Mouse (Mus musculus) heart, embryonic 15.5 days (tissue): ENCODE data around the gene Mybpc3. TPM values are rescaled to one million over a fixed set of nuclear protein-coding genes. Genes with fewer than 3 reads are reported as not detected.
A peak's percentile ranks its signal among the peaks of the same experiment; 100 is the strongest.

Experiments used
- ATAC-seq: fragments of 200-750 bp; cut with Nextera tagmentation; replicated peaks from 2 replicates; pipeline ENCODE4 v1.8.0; 2017; ENCODE audit warnings: low read depth, moderate TSS enrichment; ENCODE audit not compliant: insufficient number of reproducible peaks, insufficient read depth, low FRiP score
- H3K27ac ChIP-seq: fragments of 300-500 bp; sonication (generic); 2 replicates; pipeline ENCODE4 v1.5.1; 2015; ENCODE audit warnings: mild to moderate bottlenecking, inconsistent platforms
- H3K27me3 ChIP-seq: fragments of 300-500 bp; sonication (generic); 2 replicates; pipeline ENCODE4 v1.6.1; 2015; ENCODE audit warnings: inconsistent platforms
- H3K36me3 ChIP-seq: fragments of 300-500 bp; sonication (generic); 2 replicates; pipeline ENCODE4 v1.6.1; 2015; ENCODE audit warnings: mild to moderate bottlenecking, inconsistent platforms
- H3K4me1 ChIP-seq: fragments of 300-500 bp; sonication (generic); replicated peaks from 2 replicates; pipeline ENCODE4 v1.6.1; 2015; ENCODE audit warnings: inconsistent platforms
- H3K4me2 ChIP-seq: fragments of 300-500 bp; sonication (generic); 2 replicates; pipeline ENCODE4 v1.6.1; 2015; ENCODE audit warnings: inconsistent platforms, mild to moderate bottlenecking, moderate library complexity
- H3K4me3 ChIP-seq: fragments of 300-500 bp; sonication (generic); 2 replicates; pipeline ENCODE4 v1.5.1; 2015; ENCODE audit warnings: mild to moderate bottlenecking, inconsistent platforms
- H3K9ac ChIP-seq: fragments of 300-500 bp; sonication (generic); 2 replicates; pipeline ENCODE4 v1.6.1; 2015; ENCODE audit warnings: mild to moderate bottlenecking, inconsistent platforms
- H3K9me3 ChIP-seq: fragments of 300-500 bp; sonication (generic); replicated peaks from 2 replicates; pipeline ENCODE4 v1.6.1; 2016; ENCODE audit warnings: inconsistent platforms
- WGBS: fragments of 180-500 bp; shearing (Covaris S2); methylation state at CpG from one replicate; pipeline ENCODE4 v1.1.7; 2015; ENCODE audit warnings: mixed read lengths; 5-methylcytosine and 5-hydroxymethylcytosine counted together
- polyA plus RNA-seq: library from polyadenylated mRNA; unstranded; fragments of >200 nt; fragmentation: Nextera tagmentation; extraction: Ambion mirVana; gene quantifications from 2 replicates; pipeline ENCODE4 v1.2.1, GENCODE M21; 2015

Gene Mybpc3
- polyA plus RNA-seq, 1 experiment from 2014 or later = 937 TPM

GRCm38 (mm10) chr2:91123521-91123920 is 5.6 kb downstream of the Mybpc3 start:
- H3K9ac ChIP-seq = peak overlapping the region; percentile 82; the same call in 1 of the 2 replicates
- H3K9me3 ChIP-seq = no peaks in the 10 kb centered on the region
- H3K27ac ChIP-seq = 0 out of 2 replicates have a peak overlapping the region, but pooled peaks have one; percentile 35
- H3K4me2 ChIP-seq = peak overlapping the region; percentile 71
- peak overlapping the region; percentile 67 for H3K4me3 ChIP-seq
- WGBS = 48% methylated on average over 6 of the region's 6 CpGs
- ATAC-seq = no peak
- peaks cover 55% of the 10 kb centered on the region for H3K4me1 ChIP-seq
- no peaks in the 10 kb centered on the region for H3K27me3 ChIP-seq
- peaks cover 42% of the 10 kb centered on the region for H3K36me3 ChIP-seq

- 65% methylated on average over 10 of the region's 10 CpGs for WGBS
- Histone ChIP-seq H3K4me3 (peak overlapping the region; percentile 67; the same call in 1 of the 2 replicates), H3K36me3 (peaks cover 52% of the 10 kb centered on the region), H3K27me3 (no peaks in the 10 kb centered on the region), H3K27ac (no peak overlapping the region), H3K9ac (peak overlapping the region; percentile 42; the same call in 1 of the 2 replicates), H3K4me1 (peaks cover 68% of the 10 kb centered on the region), H3K4me2 (peak overlapping the region; percentile 71), H3K9me3 (no peaks in the 10 kb centered on the region)
- ATAC-seq = no peak
Observed at GRCm38 (mm10) chr2:91125101-91125500, 7.2 kb downstream of the Mybpc3 start.

GRCm38 (mm10) chr2:91128761-91129160 is 10.8 kb downstream of the Mybpc3 start:
- peak overlapping the region; percentile 5; the same call in 1 of the 2 replicates for H3K27ac ChIP-seq
- H3K9me3 ChIP-seq = no peaks in the 10 kb centered on the region
- 70% methylated on average over 5 of the region's 5 CpGs for WGBS
- no peak for ATAC-seq
- no peak overlapping the region for H3K9ac ChIP-seq
- peaks cover 70% of the 10 kb centered on the region for H3K4me1 ChIP-seq
- peaks cover 72% of the 10 kb centered on the region for H3K36me3 ChIP-seq
- no peak overlapping the region for H3K4me3 ChIP-seq
- no peaks in the 10 kb centered on the region for H3K27me3 ChIP-seq
- H3K4me2 ChIP-seq = no peak overlapping the region

GRCm38 (mm10) chr2:91130126-91130525 is 12.2 kb downstream of the Mybpc3 start:
- H3K9ac ChIP-seq = no peak overlapping the region
- H3K4me2 ChIP-seq = no peak overlapping the region
- no peak overlapping the region for H3K4me3 ChIP-seq
- peaks cover 64% of the 10 kb centered on the region for H3K4me1 ChIP-seq
- WGBS = 61% methylated on average over 6 of the region's 6 CpGs
- no peaks in the 10 kb centered on the region for H3K9me3 ChIP-seq
- H3K36me3 ChIP-seq = peaks cover 75% of the 10 kb centered on the region
- no peaks in the 10 kb centered on the region for H3K27me3 ChIP-seq
- 0 out of 2 replicates have a peak overlapping the region, but pooled peaks have one; percentile 8 for H3K27ac ChIP-seq
- ATAC-seq = no peak

GRCm38 (mm10) chr2:91131251-91131650 is 13.3 kb downstream of the Mybpc3 start:
- peaks cover 56% of the 10 kb centered on the region for H3K4me1 ChIP-seq
- H3K9ac ChIP-seq = no peak overlapping the region
- H3K4me3 ChIP-seq = no peak overlapping the region
- no peaks in the 10 kb centered on the region for H3K9me3 ChIP-seq
- 85% methylated on average over 15 of the region's 15 CpGs for WGBS
- H3K36me3 ChIP-seq = peaks cover 77% of the 10 kb centered on the region
- H3K27ac ChIP-seq = peak overlapping the region; percentile 62
- no peak overlapping the region for H3K4me2 ChIP-seq
- no peaks in the 10 kb centered on the region for H3K27me3 ChIP-seq
- ATAC-seq = no peak

GRCm38 (mm10) chr2:91132035-91132434 is 14.1 kb downstream of the Mybpc3 start:
- Histone ChIP-seq H3K27me3 (no peaks in the 10 kb centered on the region), H3K27ac (peak overlapping the region; percentile 62), H3K9ac (no peak overlapping the region), H3K36me3 (peaks cover 77% of the 10 kb centered on the region), H3K4me1 (peaks cover 54% of the 10 kb centered on the region), H3K9me3 (no peaks in the 10 kb centered on the region), H3K4me2 (no peak overlapping the region), H3K4me3 (no peak overlapping the region)
- no peak for ATAC-seq
- 39% methylated on average over 3 of the region's 3 CpGs for WGBS

GRCm38 (mm10) chr2:91136513-91137412 is 18.8 kb downstream of the Mybpc3 start:
- Histone ChIP-seq H3K9ac (no peak overlapping the region), H3K9me3 (no peaks in the 10 kb centered on the region), H3K27me3 (no peaks in the 10 kb centered on the region), H3K4me2 (no peak overlapping the region), H3K4me1 (peaks cover 31% of the 10 kb centered on the region), H3K4me3 (no peak overlapping the region), H3K27ac (peak overlapping the region; percentile 43; the same call in 1 of the 2 replicates), H3K36me3 (peaks cover 62% of the 10 kb centered on the region)
- no peak for ATAC-seq
- WGBS = 63% methylated on average over 11 of the region's 11 CpGs

- Histone ChIP-seq H3K9ac (no peak overlapping the region), H3K4me2 (no peak overlapping the region), H3K36me3 (peaks cover 55% of the 10 kb centered on the region), H3K27me3 (no peaks in the 10 kb centered on the region), H3K4me1 (peaks cover 23% of the 10 kb centered on the region), H3K4me3 (no peak overlapping the region), H3K27ac (peak overlapping the region; percentile 43), H3K9me3 (no peaks in the 10 kb centered on the region)
- no peak for ATAC-seq
- 53% methylated on average over 6 of the region's 6 CpGs for WGBS
Observed at GRCm38 (mm10) chr2:91137481-91137880, 19.5 kb downstream of the Mybpc3 start.

GRCm38 (mm10) chr2:91139311-91139710 is 21.4 kb downstream of the Mybpc3 start:
- Histone ChIP-seq H3K9ac (no peak overlapping the region), H3K9me3 (no peaks in the 10 kb centered on the region), H3K4me2 (no peak overlapping the region), H3K36me3 (peaks cover 37% of the 10 kb centered on the region), H3K27ac (peak overlapping the region; percentile 48; the same call in 1 of the 2 replicates), H3K4me1 (peaks cover 18% of the 10 kb centered on the region), H3K4me3 (no peak overlapping the region), H3K27me3 (no peaks in the 10 kb centered on the region)
- 50% methylated on average over 5 of the region's 5 CpGs for WGBS
- ATAC-seq = no peak

- 79% methylated on average over 8 of the region's 8 CpGs for WGBS
- no peak overlapping the region for H3K4me3 ChIP-seq
- H3K36me3 ChIP-seq = peaks cover 33% of the 10 kb centered on the region
- no peak overlapping the region for H3K9ac ChIP-seq
- no peak overlapping the region for H3K27ac ChIP-seq
- no peak for ATAC-seq
- H3K4me1 ChIP-seq = peaks cover 15% of the 10 kb centered on the region
- no peak overlapping the region for H3K4me2 ChIP-seq
- H3K27me3 ChIP-seq = no peaks in the 10 kb centered on the region
- no peaks in the 10 kb centered on the region for H3K9me3 ChIP-seq
Observed at GRCm38 (mm10) chr2:91139764-91140163, 21.8 kb downstream of the Mybpc3 start.

- no peak overlapping the region for H3K27ac ChIP-seq
- 75% methylated on average over 6 of the region's 6 CpGs for WGBS
- H3K4me3 ChIP-seq = no peak overlapping the region
- no peaks in the 10 kb centered on the region for H3K27me3 ChIP-seq
- no peak overlapping the region for H3K4me2 ChIP-seq
- peaks cover 3% of the 10 kb centered on the region; the same call in 1 of the 2 replicates for H3K36me3 ChIP-seq
- no peaks in the 10 kb centered on the region for H3K9me3 ChIP-seq
- ATAC-seq = no peak
- H3K9ac ChIP-seq = no peak overlapping the region
- H3K4me1 ChIP-seq = peaks cover 3% of the 10 kb centered on the region
Observed at GRCm38 (mm10) chr2:91142920-91143319, 25.0 kb downstream of the Mybpc3 start.
